Mouse (Mus musculus): ENCODE data around the gene Cdc20b.
"Not testable (repeated sequence)": the region's sequence is repeated elsewhere in the genome, so short reads cannot be mapped to it uniquely, and the experiment has no call there.

DNA sequence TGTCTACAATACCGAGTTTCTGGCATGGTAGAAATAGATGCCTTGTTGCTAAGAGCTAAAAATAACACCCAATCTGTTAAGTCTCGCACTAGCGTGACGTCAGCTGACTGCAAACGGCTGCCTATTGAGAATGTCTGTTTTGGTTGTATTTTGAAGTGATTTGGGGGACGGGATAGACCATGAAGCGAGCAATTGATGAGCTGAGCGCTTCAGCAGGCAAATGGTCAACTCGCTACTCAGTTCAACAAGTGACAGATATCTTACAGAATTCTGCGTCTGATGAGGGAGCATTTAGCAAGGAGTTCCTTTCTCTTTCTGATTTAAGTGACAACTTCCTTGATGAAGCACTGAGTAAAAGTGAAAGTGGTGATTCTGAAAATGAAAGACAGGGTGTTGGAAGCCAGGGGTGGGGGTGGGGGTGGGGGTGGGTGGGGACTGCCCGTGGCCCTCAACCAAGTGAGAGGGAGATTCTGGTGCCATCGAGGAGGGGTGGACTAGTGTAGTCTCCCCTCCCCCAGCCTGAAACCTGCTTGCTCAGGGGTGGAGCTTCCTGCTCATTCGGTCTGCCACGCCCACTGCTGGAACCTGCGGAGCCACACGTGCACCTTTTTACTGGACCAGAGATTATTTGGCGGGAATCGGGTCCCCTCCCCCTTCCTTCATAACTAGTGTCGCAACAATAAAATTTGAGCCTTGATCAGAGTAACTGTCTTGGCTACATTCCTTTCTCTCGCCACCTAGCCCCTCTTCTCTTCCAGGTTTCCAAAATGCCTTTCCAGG, 21.5 kb upstream of the Cdc20b start:
- TF ChIP-seq EP300, CTCF (IDR thresholded peaks at IDR 0.05): not testable (repeated sequence)

All from lung, postnatal 0 days (tissue).